Mouse (Mus musculus) CD4-positive, CD25-positive, alpha-beta regulatory T cell (primary cell): ENCODE measurements around the gene AU022751. TPM values are rescaled to one million over a fixed set of nuclear protein-coding genes. Genes with fewer than 3 reads are reported as not detected.

ENCODE experiments used
- polyA plus RNA-seq: library from polyadenylated mRNA; unstranded; fragments of 100-300 nt; shearing (Covaris generic); gene quantifications from one replicate; pipeline ENCODE4 v1.2.1, GENCODE M21; 2017

Gene AU022751
- not detected for polyA plus RNA-seq

DNA sequence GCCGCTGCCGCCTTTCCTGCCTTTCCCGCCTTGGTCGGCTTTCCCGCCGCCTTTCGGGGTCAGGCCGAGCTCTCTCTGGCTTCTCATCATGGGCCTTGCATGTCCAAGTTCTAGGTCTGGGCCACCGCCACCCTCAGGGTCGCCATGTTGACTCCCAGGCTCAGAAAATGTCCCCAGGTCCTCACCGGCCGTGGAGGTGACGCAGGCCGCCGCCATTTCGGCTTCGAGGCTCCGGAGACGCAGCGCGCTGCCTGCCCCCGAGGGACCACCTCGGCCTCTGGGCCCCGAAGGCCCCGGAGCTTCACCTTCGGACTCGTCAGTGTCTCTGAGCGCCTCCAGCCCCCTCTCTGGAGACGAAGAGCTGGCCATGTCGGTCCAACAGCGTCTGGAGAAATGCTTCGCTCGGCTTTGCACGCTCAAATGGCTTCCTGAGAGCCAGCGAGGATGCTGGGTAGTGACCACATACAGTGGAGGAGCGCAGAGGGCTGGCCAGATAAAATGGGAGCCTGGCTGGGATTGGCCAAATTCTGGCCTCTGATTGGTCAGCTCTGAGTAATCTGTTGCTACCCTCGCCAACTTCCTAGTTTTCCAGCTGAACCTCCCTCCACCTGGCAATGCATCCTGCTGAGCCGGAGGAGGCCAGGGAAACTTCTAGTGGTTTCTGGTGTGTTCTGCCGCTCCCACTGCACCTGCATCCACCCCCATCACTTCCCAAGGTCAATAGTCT, at the start of gene AU022751:
Gene AU022751 (minus strand): TSS at position 466 of the 727 bp plus-strand sequence.

DNA sequence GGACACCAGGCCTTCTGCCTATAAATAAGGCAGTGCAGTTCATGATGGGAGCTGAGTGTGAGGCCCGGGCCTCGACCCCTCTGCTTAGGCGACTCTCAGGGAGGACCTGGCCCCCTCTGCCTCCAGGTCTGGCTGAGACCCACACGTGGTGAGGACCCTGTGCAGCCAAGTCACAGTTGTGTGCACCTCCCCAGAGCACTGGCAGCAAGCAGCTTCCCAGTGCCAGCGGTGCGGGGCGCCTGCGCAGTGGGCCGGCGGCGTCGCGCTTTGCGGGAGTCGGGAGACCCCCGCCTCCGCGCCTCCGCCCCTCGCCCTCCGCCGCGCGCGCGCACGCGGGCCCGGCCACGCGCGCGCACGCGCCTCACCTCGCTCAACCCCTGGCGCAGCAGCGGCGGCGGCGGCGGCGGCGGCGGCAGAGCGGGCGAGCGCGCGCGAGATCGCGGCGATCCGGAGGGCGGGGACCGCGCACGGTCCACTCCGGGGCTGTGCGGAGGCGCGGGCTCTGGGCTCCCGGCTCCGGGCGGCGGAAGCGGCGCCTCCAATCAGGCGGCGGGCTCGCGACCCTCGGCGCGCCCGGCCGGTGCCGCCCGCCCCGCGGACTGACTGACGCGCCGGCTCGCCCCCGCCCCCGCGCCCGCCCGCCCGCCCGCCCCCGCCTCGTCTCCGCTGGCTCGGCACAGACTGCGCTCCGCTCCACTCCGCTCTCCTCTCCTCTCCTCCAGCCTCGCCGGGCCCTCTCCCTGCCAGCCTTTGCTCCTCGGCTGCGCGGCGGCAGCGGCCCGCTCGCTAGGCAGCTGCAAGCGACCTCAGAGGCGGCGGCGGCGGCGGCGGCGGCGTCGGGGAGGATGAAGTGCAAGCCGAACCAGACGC, 35.9 kb downstream of the AU022751 start, which contains the start of gene Nudt11:
Gene Nudt11 (plus strand): TSS at position 388 of the 870 bp plus-strand sequence.

Other genes with a start within 250 kb of the AU022751 start
- gene Nudt11, start 36.0 kb downstream of the AU022751 start, polyA plus RNA-seq = not detected
- gene Nudt10, start 89.6 kb upstream of the AU022751 start, polyA plus RNA-seq = 0.10 TPM
- gene Bmp15, start 237.3 kb upstream of the AU022751 start, polyA plus RNA-seq = not detected